Mouse (Mus musculus) thymus, adult 18-20 months (tissue): ENCODE data around the gene a.
"Not testable (repeated sequence)": the region's sequence is repeated elsewhere in the genome, so short reads cannot be mapped to it uniquely, and the experiment has no call there.

Experiments
- DNase-seq, 2 experiments: peaks; one replicate each; pipeline ENCODE4 v3.0.0; 2022; ENCODE audit warnings: mixed read lengths in 2 of 2

a gene

GRCm38 (mm10) chr2:154855383-154855782, 64.2 kb downstream of the a start:
- peak in 1 of 2 experiments; percentile 19 for DNase-seq

GRCm38 (mm10) chr2:154863672-154864071, 72.5 kb downstream of the a start:
- no peak for DNase-seq

- no peak for DNase-seq
Measured at GRCm38 (mm10) chr2:154865696-154866095, 74.5 kb downstream of the a start.

GRCm38 (mm10) chr2:154868106-154868505, 76.9 kb downstream of the a start:
- DNase-seq: no peak

- no peak for DNase-seq
Measured at GRCm38 (mm10) chr2:154869954-154870641, 78.9 kb downstream of the a start.

GRCm38 (mm10) chr2:154876621-154877020, 85.4 kb downstream of the a start:
- DNase-seq: no peak

- DNase-seq: no peak
Measured at GRCm38 (mm10) chr2:154891585-154891984, 100.4 kb downstream of the a start.

- DNase-seq: peak; percentile 95 to 97
Measured at GRCm38 (mm10) chr2:154892201-154893044, 101.2 kb downstream of the a start, which contains the start of gene Eif2s2. Eif2s2 (minus strand) TSS chr2:154892935.

- DNase-seq: no peak
Measured at GRCm38 (mm10) chr2:154893045-154893385, 101.8 kb downstream of the a start.

- no peak for DNase-seq
Measured at GRCm38 (mm10) chr2:154893548-154893947, 102.3 kb downstream of the a start.

- not testable (repeated sequence) for DNase-seq
Measured at GRCm38 (mm10) chr2:154899004-154899403, 107.8 kb downstream of the a start.

- DNase-seq: not testable (repeated sequence)
Measured at GRCm38 (mm10) chr2:154899412-154899811, 108.2 kb downstream of the a start.

GRCm38 (mm10) chr2:154902111-154902510, 110.9 kb downstream of the a start:
- no peak for DNase-seq

- DNase-seq: no peak
Measured at GRCm38 (mm10) chr2:154905796-154906195, 114.6 kb downstream of the a start.

- not testable (repeated sequence) for DNase-seq
Measured at GRCm38 (mm10) chr2:154908223-154908622, 117.0 kb downstream of the a start.

GRCm38 (mm10) chr2:154909789-154910188, 118.6 kb downstream of the a start:
- DNase-seq: no peak

GRCm38 (mm10) chr2:154915922-154916541, 124.8 kb downstream of the a start:
- no peak for DNase-seq

- DNase-seq: no peak
Measured at GRCm38 (mm10) chr2:154916547-154916946, 125.3 kb downstream of the a start.

- DNase-seq: no peak
Measured at GRCm38 (mm10) chr2:154917866-154918641, 126.9 kb downstream of the a start.

GRCm38 (mm10) chr2:154920896-154921295, 129.7 kb downstream of the a start:
- no peak for DNase-seq

- DNase-seq: not testable (repeated sequence)
Measured at GRCm38 (mm10) chr2:154922134-154922533, 130.9 kb downstream of the a start.

GRCm38 (mm10) chr2:154925411-154926031, 134.3 kb downstream of the a start:
- DNase-seq: no peak
